Mouse (Mus musculus) testis, postnatal 14 days (tissue): ENCODE measurements around the gene Itga2.

Source experiments
- DNase-seq: peaks from one replicate; pipeline ENCODE4 v3.0.0; 2021; ENCODE audit warnings: low spot score

Gene Itga2

DNA sequence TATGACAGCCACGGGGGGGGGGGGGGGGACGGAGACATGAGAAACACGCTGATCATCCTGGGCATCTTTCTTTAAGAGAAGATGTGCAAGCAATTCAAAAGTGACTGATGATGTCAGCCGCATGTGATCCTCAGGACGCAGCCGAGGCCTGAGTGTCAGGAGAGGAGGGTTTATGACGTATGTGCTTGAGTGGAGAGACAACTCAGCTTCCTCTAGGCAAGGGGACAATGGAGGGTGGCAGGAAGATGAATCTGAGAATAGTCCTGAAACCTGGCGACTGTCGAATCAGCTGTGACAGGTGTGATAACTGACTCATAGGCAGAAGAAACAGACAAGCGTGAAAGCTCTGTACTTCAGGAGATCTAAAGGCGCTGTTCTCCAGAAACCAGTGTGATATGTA lies 53.2 kb downstream of the Itga2 start:
- DNase-seq: no peak

DNA sequence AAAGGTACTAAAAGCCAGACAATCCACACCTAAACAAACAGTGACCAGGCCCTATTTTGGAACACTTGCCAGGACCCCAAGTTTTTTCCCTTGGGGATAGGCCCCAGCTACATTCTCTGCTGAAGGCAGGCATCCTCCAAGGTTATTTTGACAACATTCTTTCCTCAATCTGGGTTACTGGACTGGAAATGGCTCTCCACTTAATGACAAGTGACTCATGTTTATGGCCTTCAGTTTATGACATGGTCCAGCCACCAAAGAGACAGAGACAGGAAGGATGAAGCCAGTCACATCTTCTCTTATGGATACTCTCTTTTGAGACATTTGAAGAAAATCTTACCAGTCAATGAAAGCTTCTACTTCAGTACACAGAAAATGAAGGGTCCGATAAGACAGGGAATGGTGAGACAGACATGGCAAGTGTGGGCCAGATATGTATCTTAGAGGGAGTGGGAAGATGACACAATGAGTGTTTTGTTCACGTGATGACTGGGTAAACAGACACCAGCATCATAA lies 55.8 kb downstream of the Itga2 start:
- no peak for DNase-seq

DNA sequence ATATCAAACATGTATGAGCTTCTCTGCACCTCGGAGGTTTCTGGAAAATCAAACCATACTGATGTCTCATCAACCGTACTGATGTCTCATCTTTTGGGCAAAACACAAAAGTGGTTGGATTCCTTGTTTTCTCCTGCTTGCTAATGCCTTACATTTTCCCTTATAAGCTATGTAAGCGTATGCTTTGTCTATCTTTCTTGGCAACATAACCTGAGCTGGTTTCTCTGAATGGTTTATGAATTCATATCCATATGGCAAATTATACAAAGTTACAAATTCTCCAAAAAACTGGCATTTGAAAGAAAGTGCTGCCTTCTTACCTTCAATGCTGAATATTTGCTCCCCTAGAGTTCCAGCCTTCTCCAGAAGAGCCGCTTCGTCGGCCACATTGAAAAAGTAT lies 57.2 kb downstream of the Itga2 start:
- DNase-seq: no peak

DNA sequence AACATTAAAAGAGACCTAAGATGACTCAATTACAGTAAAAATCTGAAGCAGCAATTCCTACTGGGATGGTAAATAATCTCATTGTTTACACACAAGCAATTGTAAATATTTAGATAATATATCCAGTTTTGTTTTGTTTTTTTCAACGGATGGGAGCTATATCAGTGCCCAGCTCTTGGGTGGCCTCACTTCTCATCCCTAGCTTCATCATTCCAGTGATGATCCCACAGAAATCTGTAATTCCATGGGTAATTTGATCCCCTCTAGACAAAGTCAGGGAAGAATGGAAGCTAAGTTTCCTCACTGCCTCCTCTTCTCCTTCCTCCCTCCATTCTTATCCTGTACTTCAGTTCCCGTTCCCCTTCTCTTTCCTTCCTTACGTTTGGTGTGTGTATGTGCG lies 74.4 kb downstream of the Itga2 start:
- DNase-seq: no peak

DNA sequence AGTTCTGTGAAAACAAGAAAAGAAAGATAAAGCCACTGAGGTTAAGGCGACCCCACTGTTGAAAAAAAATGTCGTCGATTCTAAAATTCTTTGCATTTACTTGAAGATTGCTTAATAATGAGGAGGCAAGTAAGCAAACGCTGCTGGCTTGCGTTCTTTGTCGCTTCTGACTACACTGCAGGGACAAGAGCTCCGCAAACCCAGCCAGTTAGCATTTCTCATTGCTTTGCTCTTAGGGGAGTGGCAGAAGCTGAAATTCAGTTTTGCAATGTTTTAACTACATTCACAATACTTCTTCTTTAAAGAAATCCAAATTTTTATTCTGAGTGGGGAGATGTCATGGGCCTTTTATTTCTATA lies 75.7 kb downstream of the Itga2 start:
- DNase-seq: no peak

DNA sequence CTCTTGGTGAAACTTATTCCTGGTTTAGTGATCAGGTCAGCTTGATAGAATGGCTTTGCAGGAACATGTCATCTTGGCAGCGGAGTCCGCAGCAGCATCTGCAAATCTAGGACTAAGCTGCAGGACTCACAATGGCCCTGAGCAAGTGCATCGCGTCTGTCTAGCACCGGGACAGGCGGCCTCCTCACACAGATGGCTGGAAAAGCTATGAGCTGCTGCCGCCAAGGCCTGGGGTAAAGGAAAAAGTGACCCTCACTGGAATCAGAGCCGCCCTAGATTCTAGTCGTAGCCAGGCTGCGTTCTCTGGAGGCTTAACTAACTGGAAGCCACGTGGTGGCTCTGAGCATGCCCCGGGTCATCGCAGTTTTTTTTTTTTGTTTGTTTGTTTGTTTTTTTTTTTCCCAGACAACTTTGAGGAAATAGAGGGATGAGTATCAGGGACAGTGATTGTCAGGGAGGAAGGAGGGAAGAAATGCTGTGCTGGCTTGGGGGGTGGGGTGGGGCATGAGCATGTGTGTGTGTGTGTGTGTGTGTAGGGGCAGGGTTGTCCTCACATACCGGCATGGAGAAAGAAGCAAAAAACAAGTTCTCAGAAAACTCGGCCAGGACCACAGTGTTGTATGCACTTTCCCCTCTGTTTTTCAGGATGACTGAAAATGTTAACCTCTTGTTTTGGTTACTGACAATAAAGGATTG lies 76.2 kb downstream of the Itga2 start:
- no peak for DNase-seq

DNA sequence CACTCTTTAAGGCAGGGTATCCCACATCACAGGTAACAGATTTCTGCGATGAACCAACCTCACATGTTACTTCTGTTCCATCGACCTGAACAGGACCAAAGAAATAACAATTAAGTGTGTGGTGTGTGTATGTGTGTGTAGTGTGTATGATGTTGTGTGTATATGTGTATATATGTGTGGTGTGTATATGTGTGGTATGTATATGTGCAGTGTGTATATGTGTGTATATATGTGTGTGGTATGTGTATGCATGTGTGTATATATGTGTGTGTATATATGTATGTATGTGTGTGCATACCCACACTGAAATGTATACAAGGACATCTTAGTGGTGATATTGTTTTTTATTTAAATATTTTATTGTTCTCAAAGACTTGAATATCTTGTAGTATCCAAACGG lies 77.5 kb downstream of the Itga2 start:
- DNase-seq: no peak

DNA sequence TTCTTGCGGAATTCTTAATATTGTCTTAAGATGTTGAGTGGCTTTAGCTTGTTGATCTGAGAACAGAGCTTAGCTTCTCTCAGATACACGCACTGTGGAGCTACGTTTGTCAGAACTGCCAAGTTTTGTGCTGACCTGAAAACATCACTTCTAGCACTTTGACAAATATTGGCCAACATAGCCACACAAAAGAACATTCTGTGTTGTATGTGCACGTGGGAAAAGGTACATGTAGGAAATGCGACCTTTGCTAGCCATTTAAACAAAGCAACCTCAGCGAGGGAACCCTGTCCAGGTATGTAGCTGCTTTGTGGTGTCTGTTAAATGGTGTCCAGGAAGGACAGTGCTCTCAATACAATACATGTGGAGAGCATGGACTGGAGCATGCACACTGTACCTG lies 77.9 kb downstream of the Itga2 start:
- no peak for DNase-seq

DNA sequence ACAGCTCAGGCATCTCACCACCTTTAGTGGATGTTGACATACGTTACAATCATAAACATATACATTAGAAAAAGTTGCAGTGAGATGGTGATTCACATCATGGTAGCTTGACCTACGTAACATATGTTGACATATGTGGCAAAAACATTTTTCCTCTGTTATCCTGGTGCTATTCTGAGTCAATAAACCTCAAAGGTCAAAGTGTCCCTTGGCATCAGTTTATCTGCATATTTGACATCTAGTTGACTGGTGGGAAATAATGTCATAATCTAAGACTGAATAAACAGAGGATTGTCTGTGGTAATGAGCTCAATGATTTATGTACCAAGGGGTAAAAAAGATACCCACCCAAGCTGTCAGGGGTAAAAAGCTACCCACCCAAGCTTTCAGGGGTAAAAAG lies 78.7 kb downstream of the Itga2 start:
- DNase-seq: no peak

DNA sequence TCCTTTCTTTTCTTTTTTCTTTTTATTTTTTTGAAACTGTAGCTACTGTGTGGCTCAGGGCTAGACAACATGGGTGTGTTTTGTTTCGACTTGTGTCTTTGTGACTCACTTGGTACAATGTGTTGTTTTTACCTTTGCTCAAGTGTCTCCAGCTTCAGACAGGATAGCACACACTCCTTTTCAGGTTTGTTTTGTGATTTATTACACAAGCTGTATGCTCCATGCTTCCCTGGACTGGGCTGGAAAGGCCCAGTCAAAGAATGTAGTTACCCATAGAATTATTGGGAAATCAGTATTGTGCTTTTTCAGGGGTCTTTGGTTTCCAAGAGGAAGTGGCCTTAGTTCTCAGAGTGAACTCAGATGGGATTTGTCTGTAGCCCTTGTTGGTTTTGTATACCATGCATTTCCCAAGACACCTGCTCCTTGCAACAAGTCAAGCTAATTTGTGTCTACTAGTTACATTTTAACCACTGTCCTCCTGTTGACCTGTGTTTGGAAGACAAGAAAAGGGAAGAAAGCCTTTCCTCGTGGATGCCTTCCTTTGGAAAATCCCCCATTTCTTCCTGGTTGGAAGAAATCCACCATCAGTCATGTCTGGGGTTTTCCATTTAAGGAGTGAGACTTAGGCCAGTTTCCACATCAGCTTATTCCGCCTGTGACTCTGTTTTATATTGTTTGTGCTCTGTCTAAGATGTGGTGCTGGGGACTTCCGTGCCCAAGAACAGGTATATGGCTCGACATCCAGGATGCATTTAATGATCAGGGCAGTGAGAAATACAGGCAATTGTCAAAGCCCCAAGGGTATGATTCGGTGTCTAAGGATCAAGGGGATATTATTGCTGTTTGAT lies 79.4 kb downstream of the Itga2 start:
- DNase-seq: peak; percentile 12

DNA sequence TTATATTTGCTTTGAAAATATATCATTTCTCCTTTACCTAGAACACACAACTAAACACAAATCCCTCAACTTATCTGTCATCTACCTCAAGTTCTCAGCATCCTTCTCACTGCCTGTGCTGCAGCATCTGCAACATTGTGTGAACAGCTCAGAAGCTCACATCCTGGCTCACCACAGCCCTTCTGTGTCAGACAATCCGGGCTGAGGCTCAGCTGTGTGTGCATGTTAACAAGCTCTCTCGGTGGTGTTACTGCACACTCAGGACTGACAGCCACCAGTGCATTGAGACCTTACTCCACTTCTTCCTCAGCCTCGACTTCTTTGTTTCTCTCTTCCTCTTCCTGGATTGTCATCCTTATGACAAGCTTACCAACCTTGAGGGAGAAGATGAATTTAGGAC lies 83.0 kb downstream of the Itga2 start:
- no peak for DNase-seq

DNA sequence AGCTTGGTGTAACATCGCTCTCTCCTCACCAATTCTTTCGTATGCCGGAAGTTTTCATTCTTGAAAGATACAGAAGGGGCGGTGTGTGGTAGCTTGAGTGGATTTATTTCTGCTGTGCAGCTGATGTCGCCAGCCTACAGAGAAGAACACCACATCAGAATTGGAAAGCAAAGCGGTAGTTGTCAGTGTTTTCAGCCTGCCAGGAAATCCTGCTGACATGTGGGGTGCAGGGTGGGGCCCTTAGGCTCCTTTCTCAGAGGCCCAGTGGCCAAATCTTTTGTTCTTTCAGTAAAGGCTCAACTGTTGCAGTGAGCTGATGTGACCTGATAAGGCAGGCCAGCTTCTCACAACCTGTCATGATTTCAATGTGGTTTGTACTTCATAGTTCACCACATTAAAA lies 86.1 kb downstream of the Itga2 start:
- no peak for DNase-seq

DNA sequence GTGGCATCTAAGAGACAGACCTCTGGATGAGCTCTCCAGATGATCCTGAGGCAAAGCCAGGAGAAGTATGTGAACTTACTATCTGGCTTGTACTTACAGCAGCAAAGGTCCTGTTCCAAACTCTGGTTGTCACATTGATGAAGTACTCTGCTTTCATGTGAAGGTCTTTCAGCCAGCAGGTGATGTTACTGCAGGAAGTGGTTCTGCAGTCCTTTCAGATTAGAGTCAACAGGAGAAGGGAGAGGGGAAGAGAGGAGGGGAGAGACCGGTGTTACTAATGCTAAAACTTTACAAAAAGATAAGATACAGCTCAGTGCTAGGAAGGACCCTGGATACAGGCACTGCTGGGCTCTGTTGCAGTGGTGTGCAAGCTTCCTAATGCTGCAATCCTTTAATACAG lies 88.6 kb downstream of the Itga2 start:
- no peak for DNase-seq

DNA sequence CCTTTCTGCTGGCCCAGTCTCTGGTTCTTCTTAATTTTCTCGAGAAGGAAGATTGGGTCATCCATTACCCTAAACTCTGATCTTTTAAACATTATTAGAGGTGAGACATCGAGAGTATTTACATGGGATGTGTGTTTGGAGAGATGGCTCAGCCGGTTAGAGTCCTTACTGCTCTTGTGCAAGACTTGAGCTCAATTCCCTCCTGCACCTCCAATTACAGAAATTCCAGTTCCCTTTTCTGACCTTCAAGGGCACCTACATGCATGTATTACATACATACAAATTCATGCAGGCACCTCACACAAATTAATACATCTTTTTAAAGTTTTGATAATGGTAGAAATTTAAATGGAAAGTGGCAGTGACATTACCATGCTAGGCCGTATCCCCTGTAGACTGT lies 91.4 kb downstream of the Itga2 start:
- no peak for DNase-seq

DNA sequence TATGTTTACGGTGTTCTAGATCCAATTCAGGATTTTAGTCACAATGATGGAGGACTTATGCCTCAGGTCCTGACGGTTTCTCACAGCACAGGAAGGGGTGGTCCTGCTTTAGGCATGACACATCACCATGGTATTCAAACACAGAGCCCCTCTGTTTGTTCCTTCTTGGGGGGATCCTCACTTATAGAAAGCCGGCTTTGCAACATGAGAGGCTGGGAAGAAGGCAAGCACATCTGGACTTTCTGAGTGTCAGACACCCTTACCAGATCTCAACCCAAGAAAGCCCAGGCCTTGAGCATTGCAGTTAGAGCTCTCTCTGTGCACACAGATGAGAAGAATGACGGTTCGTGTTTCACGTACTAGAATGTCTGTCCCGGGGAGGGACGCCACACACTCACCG lies 92.8 kb downstream of the Itga2 start:
- no peak for DNase-seq

DNA sequence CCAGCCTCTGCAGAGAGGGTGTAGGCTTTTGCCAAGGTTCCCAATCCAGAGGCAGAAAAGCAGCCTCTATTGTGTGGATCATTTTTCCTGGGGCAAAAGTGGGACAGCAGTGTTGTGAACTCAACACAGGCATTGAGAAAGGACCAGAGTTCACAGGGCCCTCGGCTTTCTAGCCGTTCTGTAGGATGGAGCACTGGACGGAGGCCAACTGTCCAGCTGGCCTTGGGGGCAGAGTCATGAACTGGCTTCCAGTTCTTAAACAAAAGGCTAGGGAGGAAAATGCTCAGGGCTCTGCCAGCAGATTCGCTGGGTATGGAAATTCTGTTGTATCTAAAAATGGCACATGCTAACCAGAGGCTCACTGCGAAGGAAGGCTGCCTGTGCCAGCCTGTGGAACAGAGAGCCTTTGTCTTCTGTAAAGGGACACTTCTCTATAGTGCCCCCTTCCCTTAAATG lies 93.3 kb downstream of the Itga2 start:
- DNase-seq: peak; percentile 59

DNA sequence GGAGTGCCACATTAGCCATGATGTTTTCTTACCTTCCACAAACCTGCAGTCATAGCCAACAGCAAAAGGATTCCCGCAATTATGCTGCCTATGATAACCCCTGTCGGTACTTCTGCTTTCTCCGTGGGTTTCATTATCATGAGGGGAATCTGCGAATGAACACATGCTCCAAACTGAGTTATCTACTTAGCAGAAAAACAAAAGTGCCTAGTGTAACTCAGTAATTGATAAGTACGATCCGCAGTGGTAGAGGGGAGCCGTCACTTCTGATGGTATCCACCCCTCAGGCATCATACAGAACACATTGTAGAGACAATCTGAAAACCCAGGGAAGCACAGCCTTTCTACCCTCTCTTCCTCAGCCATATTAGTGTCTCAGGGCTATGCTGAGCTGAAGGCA lies 94.8 kb downstream of the Itga2 start:
- no peak for DNase-seq

DNA sequence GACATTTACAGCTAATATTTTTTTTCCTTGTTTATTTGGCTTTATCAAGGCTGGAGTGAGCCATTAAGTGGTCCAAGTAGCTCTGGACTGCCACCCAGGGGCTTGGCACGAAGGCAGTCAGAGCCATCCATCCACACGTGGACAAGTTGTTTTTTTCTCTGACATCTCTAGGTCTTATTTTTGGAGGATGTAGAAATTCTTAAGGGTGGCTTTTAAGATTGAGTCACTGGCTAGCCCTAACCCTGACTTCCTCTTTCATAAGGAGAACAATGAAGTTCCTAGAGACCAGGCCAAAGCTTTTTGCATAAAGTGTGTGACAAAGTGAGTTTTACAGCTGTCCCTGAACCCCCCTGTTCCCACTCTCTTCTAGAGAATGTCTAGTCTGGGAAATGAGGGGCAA lies 97.3 kb downstream of the Itga2 start:
- DNase-seq: no peak

DNA sequence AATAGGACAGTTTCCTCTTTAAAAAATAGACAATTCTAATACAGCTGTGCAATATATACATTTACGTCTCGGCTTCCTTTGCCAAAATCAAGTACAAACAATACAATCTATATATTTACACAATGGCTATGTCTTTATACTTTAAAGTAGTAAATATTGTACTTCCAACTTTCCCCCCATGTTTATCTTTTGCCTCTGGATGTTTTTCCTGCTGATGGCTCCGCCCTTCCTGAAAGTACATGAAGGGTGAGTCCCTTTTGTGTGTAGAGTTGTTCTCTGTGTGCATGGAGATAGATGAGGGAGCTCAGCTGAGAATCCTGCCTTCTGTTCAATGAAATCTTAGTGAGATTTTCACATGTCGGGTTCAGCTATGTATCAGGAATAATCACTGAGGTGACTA lies 98.5 kb downstream of the Itga2 start:
- DNase-seq: no peak

DNA sequence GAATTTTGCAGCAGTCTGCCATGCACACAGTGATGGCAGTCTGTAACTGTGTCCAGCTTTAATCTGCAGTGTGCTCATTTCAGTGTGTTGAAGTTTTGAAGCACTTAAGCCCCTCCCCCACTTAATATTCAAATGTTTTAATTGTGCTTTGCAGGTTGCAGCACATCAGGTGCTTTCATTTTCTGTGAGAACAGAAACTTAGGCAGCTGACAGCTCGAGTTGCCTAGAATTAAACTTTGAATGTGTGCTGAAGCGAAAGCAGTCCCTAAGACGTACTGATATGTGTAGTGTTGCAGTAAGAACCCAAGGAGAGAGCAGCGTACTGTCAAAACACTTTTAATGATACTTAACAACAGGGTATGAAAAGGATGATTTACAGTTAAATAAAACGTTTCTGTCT lies 99.1 kb downstream of the Itga2 start:
- no peak for DNase-seq

DNA sequence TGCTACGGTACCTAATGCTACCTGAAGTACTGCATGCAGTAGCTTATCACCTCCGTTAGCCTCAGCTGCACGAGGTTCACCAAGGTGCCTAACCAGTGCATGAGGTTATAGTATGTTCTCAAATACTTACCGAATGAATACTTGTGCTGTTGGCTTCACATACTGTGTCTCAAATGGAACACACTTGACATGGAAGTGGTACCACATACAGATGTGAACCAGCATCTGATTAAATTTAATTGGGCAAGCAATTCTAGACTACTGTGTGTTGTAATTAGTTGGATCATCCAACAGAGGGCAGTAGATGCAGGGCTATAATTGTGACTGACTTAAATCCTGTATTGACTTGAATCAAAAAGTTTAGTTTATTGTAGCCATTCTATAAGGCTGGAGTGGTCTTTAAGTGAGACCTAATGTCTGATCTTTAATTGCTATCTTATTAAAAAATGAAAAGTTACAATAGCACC lies 100.5 kb downstream of the Itga2 start:
- no peak for DNase-seq

DNA sequence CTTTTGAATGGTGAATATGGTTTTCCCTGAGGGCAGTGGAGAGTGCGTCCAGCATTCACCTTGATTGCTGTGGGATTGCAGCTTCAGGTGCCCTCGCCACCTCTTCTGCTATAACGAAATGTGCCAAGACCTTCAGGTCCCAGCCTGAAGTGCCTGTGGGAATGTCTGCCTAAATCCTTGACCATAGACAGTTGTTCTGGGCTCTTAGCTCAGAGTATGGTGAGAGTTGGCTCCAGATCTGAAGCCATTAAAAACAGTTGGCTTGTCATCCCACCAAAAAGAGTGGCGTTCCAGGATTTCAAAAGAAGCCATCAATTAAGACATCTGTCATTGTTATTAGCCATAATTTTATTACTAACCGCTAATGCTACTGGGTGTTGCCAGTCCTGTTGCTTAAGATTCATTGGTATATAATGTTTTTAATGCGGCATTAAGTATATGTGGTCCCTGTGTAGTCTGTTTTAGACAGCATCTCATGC lies 106.5 kb downstream of the Itga2 start:
- DNase-seq: no peak

DNA sequence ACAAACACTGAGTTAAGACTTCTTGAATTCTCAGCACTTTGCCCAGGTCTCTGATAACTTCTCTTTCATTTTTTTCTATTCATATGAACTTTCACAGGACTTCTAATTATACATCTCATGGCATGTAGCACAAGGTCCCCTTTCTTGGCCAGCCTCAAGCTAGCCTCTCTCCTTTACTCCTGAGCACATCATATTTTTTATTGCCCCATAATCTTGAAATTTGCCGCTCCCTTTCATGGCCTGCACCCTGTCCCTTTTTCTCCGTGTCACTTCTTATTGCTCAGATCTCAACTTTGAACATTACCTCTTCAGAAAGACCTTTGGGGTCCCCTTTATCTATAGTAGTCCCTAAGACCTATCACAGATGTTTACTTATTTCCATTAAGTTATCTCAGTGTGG lies 109.0 kb downstream of the Itga2 start:
- no peak for DNase-seq
